ENCODE assay signal across 10 mouse cellular contexts in the genomic region with DNA sequence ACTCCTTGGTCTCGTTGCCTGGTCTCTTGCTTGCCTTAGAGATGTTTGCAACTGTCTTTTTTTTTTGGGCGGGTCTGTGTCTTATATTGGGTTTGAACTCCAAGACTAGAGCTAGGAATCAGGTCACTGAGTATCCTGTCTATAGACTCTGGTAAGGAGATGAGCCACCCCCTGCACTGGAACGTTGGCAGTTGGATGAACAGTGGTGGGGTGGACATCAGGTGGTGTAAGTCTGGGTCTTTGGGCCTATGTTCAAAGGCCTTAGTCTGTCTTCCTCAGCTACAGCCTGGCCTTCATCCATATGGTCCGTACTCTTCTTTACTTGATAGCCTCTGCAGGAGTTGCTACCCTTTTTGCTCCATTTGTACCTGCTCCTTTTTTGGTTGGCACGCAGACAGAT. TPM values are rescaled to one million over a fixed set of nuclear protein-coding genes. Genes with fewer than 3 reads are reported as not detected.
DNase-seq lines count a peak whose midpoint lies in the region; ATAC-seq and TF ChIP-seq lines count a peak whose summit lies in the region.
"Had no signal": no experiment of that assay in that cellular context is flagged by ENCODE, and none has a peak within 500 bp of the region (broad histone marks: within the 10 kb centered on the region; RNA-seq: fewer than 3 reads in every experiment).

No protein-coding gene starts in this region.

- H3K4me2 ChIP-seq in heart, embryonic 11.5 days = peak overlapping the region; percentile 94
- peak overlapping the region; percentile 92 for H3K4me2 ChIP-seq in heart, postnatal 0 days (ENCODE audit: low read depth, low read length)
- peak overlapping the region; percentile 85 for H3K4me2 ChIP-seq in liver, postnatal 0 days (ENCODE audit: low read depth, low read length)

- ATAC-seq in heart, embryonic 11.5 days (replicated peaks; ENCODE audit: insufficient number of reproducible peaks, low FRiP score, low TSS enrichment) = no peak
- ATAC-seq in heart, postnatal 0 days (ENCODE audit: insufficient read depth, low read depth) = no peak
- no peak for ATAC-seq in liver, postnatal 0 days

- no peak for TF ChIP-seq EP300 in heart, postnatal 0 days (IDR thresholded peaks at IDR 0.05; ENCODE audit: low read depth)
- no peak for TF ChIP-seq EP300 in liver, postnatal 0 days (IDR thresholded peaks at IDR 0.05; ENCODE audit: low read depth)

- no peaks in the 10 kb centered on the region for H3K9me3 ChIP-seq in heart, embryonic 11.5 days (replicated peaks; ENCODE audit: control insufficient read depth, low read length)
- H3K9me3 ChIP-seq in ES-E14 (ENCODE audit: control insufficient read depth, insufficient read depth, low read depth, low read length) = no peaks in the 10 kb centered on the region
- H3K9me3 ChIP-seq in heart, postnatal 0 days (replicated peaks; ENCODE audit: control insufficient read depth, low read length) = no peaks in the 10 kb centered on the region
- H3K9me3 ChIP-seq in liver, postnatal 0 days (ENCODE audit: low read length) = no peaks in the 10 kb centered on the region

- H3K27ac ChIP-seq in heart, embryonic 11.5 days (ENCODE audit: low read depth, low read length) = no peak overlapping the region
- no peak overlapping the region for H3K27ac ChIP-seq in ES-E14 (ENCODE audit: insufficient read depth, low read depth, low read length, poor library complexity, severe bottlenecking)
- H3K27ac ChIP-seq in heart, postnatal 0 days (ENCODE audit: low read depth) = peak overlapping the region; percentile 84
- H3K27ac ChIP-seq in liver, postnatal 0 days (ENCODE audit: low read depth) = no peak overlapping the region

- DNase-seq in heart, adult 18-20 months = no peak
- no peak for DNase-seq in ES-E14 (ENCODE audit: low read depth, low spot score)
- no peak for DNase-seq in heart, postnatal 0 days (ENCODE audit: low spot score)
- no peak for DNase-seq in liver, postnatal 0 days
- DNase-seq in cerebellum, postnatal 4 days (ENCODE audit: low spot score in 2 of 2) = no peak
- no peak for DNase-seq in left cerebral cortex, adult 9 months (ENCODE audit: low spot score in 2 of 2)
- no peak for DNase-seq in ovary, postnatal 14 days (ENCODE audit: low spot score)
- DNase-seq: cerebellum, adult 9-11 months; thymus, postnatal 25 days had no signal

- H3K27me3 ChIP-seq in heart, embryonic 11.5 days (ENCODE audit: control insufficient read depth, insufficient read depth, low read length) = no peaks in the 10 kb centered on the region
- no peaks in the 10 kb centered on the region for H3K27me3 ChIP-seq in heart, postnatal 0 days (ENCODE audit: control insufficient read depth, insufficient read depth, low read length)
- no peaks in the 10 kb centered on the region for H3K27me3 ChIP-seq in liver, postnatal 0 days (ENCODE audit: insufficient read depth, low read length)

- TF ChIP-seq CTCF in heart, postnatal 0 days (IDR thresholded peaks at IDR 0.05; ENCODE audit: low read depth) = no peak
- TF ChIP-seq CTCF in liver, postnatal 0 days (IDR thresholded peaks at IDR 0.05; ENCODE audit: low read depth) = no peak

- peak overlapping the region; percentile 95 for H3K9ac ChIP-seq in heart, embryonic 11.5 days (ENCODE audit: low read depth, low read length)
- peak overlapping the region; percentile 71 for H3K9ac ChIP-seq in ES-E14 (ENCODE audit: insufficient read depth, low read depth, low read length, poor library complexity, severe bottlenecking)
- no peak overlapping the region for H3K9ac ChIP-seq in heart, postnatal 0 days (replicated peaks; ENCODE audit: low read depth, low read length)
- H3K9ac ChIP-seq in liver, postnatal 0 days (replicated peaks) = peak overlapping the region; percentile 88

- H3K36me3 ChIP-seq in heart, embryonic 11.5 days (ENCODE audit: control insufficient read depth, insufficient read depth, low read length) = peaks cover 23% of the 10 kb centered on the region
- H3K36me3 ChIP-seq in ES-E14 (ENCODE audit: control insufficient read depth, insufficient read depth, low read length, poor library complexity, severe bottlenecking) = peaks cover 14% of the 10 kb centered on the region
- H3K36me3 ChIP-seq in heart, postnatal 0 days (replicated peaks; ENCODE audit: control insufficient read depth, insufficient read depth, low read length) = peaks cover 33% of the 10 kb centered on the region
- H3K36me3 ChIP-seq in liver, postnatal 0 days (replicated peaks; ENCODE audit: insufficient read depth, low read length) = peaks cover 21% of the 10 kb centered on the region

- in situ Hi-C loops in ES-E14 (cut with MboI; ENCODE audit: low sequenced_read_pairs in 2 of 2, unreplicated experiment in 2 of 2) = no loop called here

- H3K4me3 ChIP-seq in heart, embryonic 11.5 days (ENCODE audit: low read depth, low read length) = peak overlapping the region; percentile 95
- H3K4me3 ChIP-seq in ES-E14 (ENCODE audit: insufficient read depth in 1 of 2, low read depth in 1 of 2, low read length in 2 of 2, poor library complexity in 1 of 2, severe bottlenecking in 1 of 2) = peak overlapping the region; percentile 83 to 99
- H3K4me3 ChIP-seq in heart, postnatal 0 days (ENCODE audit: low read depth, low read length) = peak overlapping the region; percentile 67; the same call in 1 of the 2 replicates
- peak overlapping the region; percentile 73 for H3K4me3 ChIP-seq in liver, postnatal 0 days (ENCODE audit: low read depth, low read length)

- H3K4me1 ChIP-seq in heart, embryonic 11.5 days (ENCODE audit: control insufficient read depth, insufficient read depth, low read length) = peaks cover 16% of the 10 kb centered on the region
- H3K4me1 ChIP-seq in ES-E14 (ENCODE audit: control insufficient read depth in 2 of 2, insufficient read depth in 2 of 2, low read length in 2 of 2, poor library complexity in 1 of 2) = peaks cover under 1 to 19% of the 10 kb centered on the region in 2 experiments; a peak in 3 of 4 replicates
- H3K4me1 ChIP-seq in heart, postnatal 0 days (ENCODE audit: control insufficient read depth, insufficient read depth) = peaks cover 14% of the 10 kb centered on the region
- H3K4me1 ChIP-seq in liver, postnatal 0 days (ENCODE audit: insufficient read depth) = peaks cover 18% of the 10 kb centered on the region

- 87% methylated on average over 5 of the region's 5 CpGs for WGBS in heart, embryonic 11.5 days (ENCODE audit: insufficient replicate concordance)
- WGBS in heart, postnatal 0 days = 78% methylated on average over 5 of the region's 5 CpGs
- WGBS in liver, postnatal 0 days (ENCODE audit: insufficient replicate concordance) = 81% methylated on average over 5 of the region's 5 CpGs

TF ChIP-seq in ES-E14, 5 proteins besides CTCF, POLR2A, EP300 and RAD21:
- TF ChIP-seq ZNF384 (IDR thresholded peaks at IDR 0.05; ENCODE audit: low read depth, low read length) = no peak

RNA-seq across cellular contexts. Expression of a gene that starts 0.3 kb away (rescaled TPM):
- 58.1 and 71.8 TPM in 2 replicates for polyA plus RNA-seq in heart, embryonic 11.5 days (2014; fragmentation: Nextera tagmentation; extraction: Ambion mirVana)
- 1 to 10 TPM; 4.7 to 5.5 TPM for total RNA-seq in heart, adult 18-20 months (2021)
- total RNA-seq in ES-E14 (2012; rRNA removed) = 6.6 and 6.7 TPM in 2 replicates
- 180 and 186 TPM in 2 replicates for total RNA-seq in heart, postnatal 0 days (2014; rRNA removed; ENCODE audit: low replicate concordance)
- 91.6 and 92.7 TPM in 2 replicates for polyA plus RNA-seq in heart, postnatal 0 days (2015; fragmentation: Nextera tagmentation; extraction: Ambion mirVana)
- 8.5 and 9.1 TPM in 2 replicates for polyA plus RNA-seq in liver, postnatal 0 days (2015; fragmentation: Nextera tagmentation; extraction: Ambion mirVana)

RNA-seq across cellular contexts. Expression of a gene that starts 1.3 kb away (rescaled TPM):
- 34.6 and 46.9 TPM in 2 replicates for polyA plus RNA-seq in heart, embryonic 11.5 days (2014; fragmentation: Nextera tagmentation; extraction: Ambion mirVana)
- 10 to 100 TPM; 23.1 to 23.3 TPM for total RNA-seq in heart, adult 18-20 months (2021)
- 16.7 and 18.6 TPM in 2 replicates for total RNA-seq in ES-E14 (2012; rRNA removed)
- total RNA-seq in heart, postnatal 0 days (2014; rRNA removed; ENCODE audit: low replicate concordance) = 14.0 and 24.0 TPM in 2 replicates
- 25.1 and 26.2 TPM in 2 replicates for polyA plus RNA-seq in heart, postnatal 0 days (2015; fragmentation: Nextera tagmentation; extraction: Ambion mirVana)
- 16.1 and 19.3 TPM in 2 replicates for polyA plus RNA-seq in liver, postnatal 0 days (2015; fragmentation: Nextera tagmentation; extraction: Ambion mirVana)

RNA-seq across cellular contexts. Expression of a gene that starts 17.9 kb away (rescaled TPM):
- 22.7 and 30.4 TPM in 2 replicates for polyA plus RNA-seq in heart, embryonic 11.5 days (2014; fragmentation: Nextera tagmentation; extraction: Ambion mirVana)
- 100 to 1,000 TPM; 334 to 339 TPM for total RNA-seq in heart, adult 18-20 months (2021)
- total RNA-seq in ES-E14 (2012; rRNA removed) = 50.6 and 54.5 TPM in 2 replicates
- total RNA-seq in heart, postnatal 0 days (2014; rRNA removed; ENCODE audit: low replicate concordance) = 161 and 182 TPM in 2 replicates
- polyA plus RNA-seq in heart, postnatal 0 days (2015; fragmentation: Nextera tagmentation; extraction: Ambion mirVana) = 44.4 and 50.8 TPM in 2 replicates
- polyA plus RNA-seq in liver, postnatal 0 days (2015; fragmentation: Nextera tagmentation; extraction: Ambion mirVana) = 2.7 and 3.9 TPM in 2 replicates

RNA-seq across cellular contexts. Expression of a gene that starts 25.4 kb away (rescaled TPM):
- polyA plus RNA-seq in heart, embryonic 11.5 days (2014; fragmentation: Nextera tagmentation; extraction: Ambion mirVana) = not detected in 2 replicates
- total RNA-seq in heart, adult 18-20 months (2021) = not detected
- not detected in 2 replicates for total RNA-seq in ES-E14 (2012; rRNA removed)
- not detected in 2 replicates for total RNA-seq in heart, postnatal 0 days (2014; rRNA removed; ENCODE audit: low replicate concordance)
- not detected in 2 replicates for polyA plus RNA-seq in heart, postnatal 0 days (2015; fragmentation: Nextera tagmentation; extraction: Ambion mirVana)
- polyA plus RNA-seq in liver, postnatal 0 days (2015; fragmentation: Nextera tagmentation; extraction: Ambion mirVana) = not detected in 2 replicates

RNA-seq across cellular contexts. Expression of a gene that starts 28.7 kb away (rescaled TPM):
- 48.9 and 57.4 TPM in 2 replicates for polyA plus RNA-seq in heart, embryonic 11.5 days (2014; fragmentation: Nextera tagmentation; extraction: Ambion mirVana)
- total RNA-seq in heart, adult 18-20 months (2021) = 10 to 100 TPM; 79.9 to 91.6 TPM
- 92.1 and 126 TPM in 2 replicates for total RNA-seq in ES-E14 (2012; rRNA removed)
- total RNA-seq in heart, postnatal 0 days (2014; rRNA removed; ENCODE audit: low replicate concordance) = 108 and 136 TPM in 2 replicates
- polyA plus RNA-seq in heart, postnatal 0 days (2015; fragmentation: Nextera tagmentation; extraction: Ambion mirVana) = 34.8 and 38.2 TPM in 2 replicates
- 13.8 and 17.0 TPM in 2 replicates for polyA plus RNA-seq in liver, postnatal 0 days (2015; fragmentation: Nextera tagmentation; extraction: Ambion mirVana)

Comparison
In these comparisons a context has a peak if more than half of its experiments do, and no peak if none do; other contexts are left out.
1. RNA of a gene that starts 0.3 kb away (total RNA-seq): 180 to 186 TPM in heart, postnatal 0 days; 6.6 to 6.7 TPM in ES-E14 and 4.7 to 5.5 TPM in heart, adult 18-20 months; every median in the first group is over 10 times any median in the second.
2. Peak in every context shown above with its lines, with median percentiles within 50 percentile points of each other: H3K4me2 ChIP-seq and H3K4me3 ChIP-seq.